Mouse (Mus musculus) small intestine, adult 2 months (tissue): ENCODE results near the gene Dbt. TPM values are rescaled to one million over a fixed set of nuclear protein-coding genes. Genes with fewer than 3 reads are reported as not detected.

Source experiments
- H3K27ac ChIP-seq: fragments of 200-500 bp; 2 replicates; pipeline ENCODE4 v1.5.1; 2012; ENCODE audit warnings: low read depth, low read length, control low read depth, inconsistent platforms; ENCODE audit not compliant: insufficient read depth
- H3K27me3 ChIP-seq: fragments of 200-500 bp; 2 replicates; pipeline ENCODE4 v1.6.1; 2012; ENCODE audit warnings: mild to moderate bottlenecking, moderate library complexity, low read length, inconsistent platforms; ENCODE audit not compliant: control insufficient read depth, insufficient read depth
- H3K36me3 ChIP-seq: fragments of 200-500 bp; 2 replicates; pipeline ENCODE4 v1.6.1; 2012; ENCODE audit warnings: mild to moderate bottlenecking, low read length, control low read depth, inconsistent platforms; ENCODE audit not compliant: control insufficient read depth, insufficient read depth
- H3K4me1 ChIP-seq: fragments of 200-500 bp; 2 replicates; pipeline ENCODE4 v1.6.1; 2012; ENCODE audit warnings: low read length, inconsistent platforms, mixed read lengths; ENCODE audit not compliant: control insufficient read depth, insufficient read depth, insufficient read length
- H3K4me3 ChIP-seq: fragments of 200-500 bp; 2 replicates; pipeline ENCODE4 v1.5.1; 2012; ENCODE audit warnings: low read depth, mild to moderate bottlenecking, control low read depth, inconsistent platforms, low read length, moderate library complexity
- CTCF ChIP-seq: fragments of 200-500 bp; IDR thresholded peaks from 2 replicates; pipeline ENCODE4 v1.5.1; 2012; ENCODE audit warnings: low read depth, mild to moderate bottlenecking, control low read depth, inconsistent platforms, low read length, moderate library complexity, mixed read lengths; ENCODE audit not compliant: insufficient replicate concordance, insufficient read length; ENCODE audit errors: extremely low read depth
- POLR2A ChIP-seq: fragments of 200-500 bp; IDR thresholded peaks from 2 replicates; pipeline ENCODE4 v1.6.1; 2012; ENCODE audit warnings: low read depth, mild to moderate bottlenecking, control low read depth, inconsistent platforms, low read length, moderate library complexity
- WGBS: fragments of 180-500 bp; shearing (Covaris S2); methylation state at CpG from one replicate; pipeline ENCODE4 v1.1.7; 2018; 5-methylcytosine and 5-hydroxymethylcytosine counted together
- polyA plus RNA-seq: library from polyadenylated mRNA; depleted of rRNA; stranded (reverse); fragments of >200 nt; gene quantifications from 2 replicates; pipeline ENCODE4 v1.2.3, GENCODE M21; 2012; rRNA removed

Gene Dbt
- polyA plus RNA-seq: 1.2 and 1.3 TPM in 2 replicates

GRCm38 (mm10) chr3:116512904-116513716 lies at the start of gene Dbt:
Gene Dbt, plus strand, starts transcription at chr3:116513070.
- under 1% methylated on average over 36 of the region's 36 CpGs for WGBS
- peaks cover 4% of the 10 kb centered on the region; the same call in 1 of the 2 replicates for H3K4me1 ChIP-seq
- no peaks in the 10 kb centered on the region for H3K36me3 ChIP-seq
- H3K4me3 ChIP-seq: peak within 1 kb of the TSS; percentile 95
- no peaks in the 10 kb centered on the region for H3K27me3 ChIP-seq
- H3K27ac ChIP-seq: 0 out of 2 replicates have a peak within 1 kb of the TSS, but pooled peaks have one; percentile 26
- no peak for TF ChIP-seq CTCF
- TF ChIP-seq POLR2A: peak; percentile 32; the same call in 1 of the 2 replicates

- H3K4me3 ChIP-seq: no peak overlapping the region
- no peaks in the 10 kb centered on the region for H3K36me3 ChIP-seq
- 72% methylated on average over 2 of the region's 2 CpGs for WGBS
- no peaks in the 10 kb centered on the region for H3K4me1 ChIP-seq
- H3K27ac ChIP-seq: no peak overlapping the region
- TF ChIP-seq CTCF: no peak
- TF ChIP-seq POLR2A: no peak
- H3K27me3 ChIP-seq: no peaks in the 10 kb centered on the region
Measured at GRCm38 (mm10) chr3:116464318-116464717, 48.6 kb upstream of the Dbt start.

GRCm38 (mm10) chr3:116465709-116466108 lies 47.2 kb upstream of the Dbt start:
- TF ChIP-seq CTCF (no peak), POLR2A (no peak)
- H3K4me1 ChIP-seq: no peaks in the 10 kb centered on the region
- H3K27me3 ChIP-seq: no peaks in the 10 kb centered on the region
- H3K27ac ChIP-seq: no peak overlapping the region
- no peaks in the 10 kb centered on the region for H3K36me3 ChIP-seq
- WGBS: 83% methylated on average over 12 of the region's 12 CpGs
- H3K4me3 ChIP-seq: no peak overlapping the region

GRCm38 (mm10) chr3:116474602-116475001 lies 38.3 kb upstream of the Dbt start:
- 54% methylated on average over 11 of the region's 11 CpGs for WGBS
- H3K4me3 ChIP-seq: no peak overlapping the region
- H3K36me3 ChIP-seq: no peaks in the 10 kb centered on the region
- H3K4me1 ChIP-seq: no peaks in the 10 kb centered on the region
- H3K27ac ChIP-seq: no peak overlapping the region
- no peak for TF ChIP-seq POLR2A
- no peak for TF ChIP-seq CTCF
- no peaks in the 10 kb centered on the region for H3K27me3 ChIP-seq

GRCm38 (mm10) chr3:116476686-116477298 lies 36.1 kb upstream of the Dbt start:
- no peaks in the 10 kb centered on the region for H3K36me3 ChIP-seq
- H3K27me3 ChIP-seq: no peaks in the 10 kb centered on the region
- WGBS: 64% methylated on average over 5 of the region's 5 CpGs
- no peak overlapping the region for H3K4me3 ChIP-seq
- H3K27ac ChIP-seq: no peak overlapping the region
- TF ChIP-seq CTCF (no peak), POLR2A (no peak)
- H3K4me1 ChIP-seq: no peaks in the 10 kb centered on the region

GRCm38 (mm10) chr3:116477351-116477750 lies 35.5 kb upstream of the Dbt start:
- no peak overlapping the region for H3K27ac ChIP-seq
- WGBS: 85% methylated on average over 7 of the region's 7 CpGs
- TF ChIP-seq POLR2A (no peak), CTCF (no peak)
- no peak overlapping the region for H3K4me3 ChIP-seq
- H3K27me3 ChIP-seq: no peaks in the 10 kb centered on the region
- H3K4me1 ChIP-seq: no peaks in the 10 kb centered on the region
- no peaks in the 10 kb centered on the region for H3K36me3 ChIP-seq

- 73% methylated on average over 2 of the region's 2 CpGs for WGBS
- H3K27me3 ChIP-seq: no peaks in the 10 kb centered on the region
- TF ChIP-seq CTCF (no peak), POLR2A (no peak)
- no peaks in the 10 kb centered on the region for H3K4me1 ChIP-seq
- no peaks in the 10 kb centered on the region for H3K36me3 ChIP-seq
- H3K4me3 ChIP-seq: no peak overlapping the region
- no peak overlapping the region for H3K27ac ChIP-seq
Measured at GRCm38 (mm10) chr3:116480119-116480518, 32.8 kb upstream of the Dbt start.
